In genomic region chr16:34114665-34115064, GRCm38 (mm10) we compare ENCODE assay signal across 8 mouse cellular contexts.
DNase-seq lines count a peak whose midpoint lies in the region; ATAC-seq and TF ChIP-seq lines count a peak whose summit lies in the region.

No protein-coding gene starts in this region.

- H3K9me3 ChIP-seq in kidney, postnatal 0 days (replicated peaks; ENCODE audit: low read length): no peaks in the 10 kb centered on the region
- H3K9me3 ChIP-seq in liver, embryonic 14.5 days (ENCODE audit: control insufficient read depth, low read length): no peaks in the 10 kb centered on the region
- no peaks in the 10 kb centered on the region for H3K9me3 ChIP-seq in neural tube, embryonic 11.5 days (ENCODE audit: control insufficient read depth, low read length)

- peak; percentile 20 to 40 for DNase-seq in CD8-positive naive resting alpha-beta T cell, adult 2 months (ENCODE audit: low read depth in 2 of 2, low spot score in 2 of 2)
- DNase-seq in ZHBTc4 (ENCODE audit: low read depth, low spot score): peak; percentile 72
- peak; percentile 43 to 75 for DNase-seq in cerebellum, postnatal 4 days (ENCODE audit: low spot score in 2 of 2)
- peak; percentile 84 for DNase-seq in kidney, postnatal 0 days (ENCODE audit: low spot score)
- DNase-seq in liver, embryonic 14.5 days (ENCODE audit: low read depth in 3 of 3, low spot score in 3 of 3): peak; percentile 24 to 31 (median 28)
- DNase-seq in neural tube, embryonic 11.5 days (ENCODE audit: low spot score): peak; percentile 67
- DNase-seq in urinary bladder, postnatal 25 days (ENCODE audit: low spot score): peak; percentile 55

- H3K4me1 ChIP-seq in kidney, postnatal 0 days (replicated peaks; ENCODE audit: insufficient read depth, low read length): no peaks in the 10 kb centered on the region
- peaks cover 0 to 5% of the 10 kb centered on the region in 2 experiments; a peak in 1 of 4 replicates for H3K4me1 ChIP-seq in liver, embryonic 14.5 days (replicated peaks; ENCODE audit: control insufficient read depth in 2 of 2, insufficient read depth in 2 of 2, low read length in 1 of 2)
- H3K4me1 ChIP-seq in neural tube, embryonic 11.5 days (ENCODE audit: control insufficient read depth, insufficient read depth, low read length): no peaks in the 10 kb centered on the region

- ATAC-seq in granulocyte monocyte progenitor cell, adult 5-6 weeks (replicated peaks; ENCODE audit: poor library complexity, severe bottlenecking): peak; percentile 68; the same call in 1 of the 2 replicates
- no peak for ATAC-seq in kidney, postnatal 0 days (replicated peaks; ENCODE audit: low FRiP score, low read depth)
- ATAC-seq in liver, embryonic 14.5 days (ENCODE audit: insufficient read depth): no peak
- peak; percentile 45 for ATAC-seq in neural tube, embryonic 11.5 days (ENCODE audit: insufficient read depth, low FRiP score, low TSS enrichment)

- H3K4me2 ChIP-seq in kidney, postnatal 0 days (ENCODE audit: low read length): no peak overlapping the region
- no peak overlapping the region for H3K4me2 ChIP-seq in liver, embryonic 14.5 days (ENCODE audit: low read depth)
- no peak overlapping the region for H3K4me2 ChIP-seq in neural tube, embryonic 11.5 days (ENCODE audit: low read depth)

- TF ChIP-seq EP300 in liver, embryonic 14.5 days (IDR thresholded peaks at IDR 0.05; ENCODE audit: low read depth): no peak

- no peaks in the 10 kb centered on the region for H3K27me3 ChIP-seq in kidney, postnatal 0 days (ENCODE audit: insufficient read depth, low read length)
- no peaks in the 10 kb centered on the region for H3K27me3 ChIP-seq in liver, embryonic 14.5 days (ENCODE audit: control insufficient read depth, insufficient read depth, low read length)
- H3K27me3 ChIP-seq in neural tube, embryonic 11.5 days (ENCODE audit: control insufficient read depth, insufficient read depth, low read length): no peaks in the 10 kb centered on the region

- peak; percentile 92 for TF ChIP-seq CTCF in kidney, postnatal 0 days (IDR thresholded peaks at IDR 0.05; ENCODE audit: low read depth)
- TF ChIP-seq CTCF in liver, embryonic 14.5 days (IDR thresholded peaks at IDR 0.05; ENCODE audit: low read depth): peak; percentile 88

- H3K36me3 ChIP-seq in kidney, postnatal 0 days (ENCODE audit: insufficient read depth, low read length): no peaks in the 10 kb centered on the region
- H3K36me3 ChIP-seq in liver, embryonic 14.5 days (replicated peaks; ENCODE audit: control insufficient read depth, insufficient read depth, low read depth): no peaks in the 10 kb centered on the region
- no peaks in the 10 kb centered on the region for H3K36me3 ChIP-seq in neural tube, embryonic 11.5 days (ENCODE audit: control insufficient read depth, insufficient read depth, low read length)

- H3K9ac ChIP-seq in kidney, postnatal 0 days (ENCODE audit: low read depth, low read length): no peak overlapping the region
- no peak overlapping the region for H3K9ac ChIP-seq in liver, embryonic 14.5 days (replicated peaks)
- no peak overlapping the region for H3K9ac ChIP-seq in neural tube, embryonic 11.5 days (ENCODE audit: low read length)

- no peak overlapping the region for H3K4me3 ChIP-seq in kidney, postnatal 0 days (replicated peaks; ENCODE audit: low read depth, low read length)
- H3K4me3 ChIP-seq in liver, embryonic 14.5 days (ENCODE audit: insufficient read depth in 1 of 2, low read depth in 2 of 2, low read length in 2 of 2): no peak overlapping the region
- no peak overlapping the region for H3K4me3 ChIP-seq in neural tube, embryonic 11.5 days (ENCODE audit: low read depth, low read length)

- H3K27ac ChIP-seq in kidney, postnatal 0 days: no peak overlapping the region
- H3K27ac ChIP-seq in liver, embryonic 14.5 days: no peak overlapping the region
- H3K27ac ChIP-seq in neural tube, embryonic 11.5 days (ENCODE audit: low read depth, low read length): no peak overlapping the region

- 7% methylated on average over 3 of the region's 3 CpGs for WGBS in kidney, postnatal 0 days
- WGBS in liver, embryonic 14.5 days (ENCODE audit: insufficient replicate concordance): 5% methylated on average over 3 of the region's 3 CpGs
- 2% methylated on average over 3 of the region's 3 CpGs for WGBS in neural tube, embryonic 11.5 days

Comparison
In these comparisons a context has a peak if more than half of its experiments do, and no peak if none do; other contexts are left out.
1. DNase-seq: peak in every context shown above with its lines; median percentile 84 in kidney, postnatal 0 days; 72 in ZHBTc4; 67 in neural tube, embryonic 11.5 days; 59 in cerebellum, postnatal 4 days; 55 in urinary bladder, postnatal 25 days; 30 in CD8-positive naive resting alpha-beta T cell, adult 2 months; 28 in liver, embryonic 14.5 days.
2. ATAC-seq: peak in granulocyte monocyte progenitor cell, adult 5-6 weeks (single experiment) and neural tube, embryonic 11.5 days (single experiment); none in kidney, postnatal 0 days (single experiment) and liver, embryonic 14.5 days (single experiment).